Mouse (Mus musculus) small intestine, adult 2 months (tissue): ENCODE results near the gene Scarf2. TPM values are rescaled to one million over a fixed set of nuclear protein-coding genes. Genes with fewer than 3 reads are reported as not detected.

ENCODE experiments used
- H3K27ac ChIP-seq: fragments of 200-500 bp; 2 replicates; pipeline ENCODE4 v1.5.1; 2012; ENCODE audit warnings: low read depth, low read length, control low read depth, inconsistent platforms; ENCODE audit not compliant: insufficient read depth
- H3K27me3 ChIP-seq: fragments of 200-500 bp; 2 replicates; pipeline ENCODE4 v1.6.1; 2012; ENCODE audit warnings: mild to moderate bottlenecking, moderate library complexity, low read length, inconsistent platforms; ENCODE audit not compliant: control insufficient read depth, insufficient read depth
- H3K36me3 ChIP-seq: fragments of 200-500 bp; 2 replicates; pipeline ENCODE4 v1.6.1; 2012; ENCODE audit warnings: mild to moderate bottlenecking, low read length, control low read depth, inconsistent platforms; ENCODE audit not compliant: control insufficient read depth, insufficient read depth
- H3K4me1 ChIP-seq: fragments of 200-500 bp; 2 replicates; pipeline ENCODE4 v1.6.1; 2012; ENCODE audit warnings: low read length, inconsistent platforms, mixed read lengths; ENCODE audit not compliant: control insufficient read depth, insufficient read depth, insufficient read length
- H3K4me3 ChIP-seq: fragments of 200-500 bp; 2 replicates; pipeline ENCODE4 v1.5.1; 2012; ENCODE audit warnings: low read depth, mild to moderate bottlenecking, control low read depth, inconsistent platforms, low read length, moderate library complexity
- CTCF ChIP-seq: fragments of 200-500 bp; IDR thresholded peaks from 2 replicates; pipeline ENCODE4 v1.5.1; 2012; ENCODE audit warnings: low read depth, mild to moderate bottlenecking, control low read depth, inconsistent platforms, low read length, moderate library complexity, mixed read lengths; ENCODE audit not compliant: insufficient replicate concordance, insufficient read length; ENCODE audit errors: extremely low read depth
- POLR2A ChIP-seq: fragments of 200-500 bp; IDR thresholded peaks from 2 replicates; pipeline ENCODE4 v1.6.1; 2012; ENCODE audit warnings: low read depth, mild to moderate bottlenecking, control low read depth, inconsistent platforms, low read length, moderate library complexity
- WGBS: fragments of 180-500 bp; shearing (Covaris S2); methylation state at CpG from one replicate; pipeline ENCODE4 v1.1.7; 2018; 5-methylcytosine and 5-hydroxymethylcytosine counted together
- polyA plus RNA-seq: library from polyadenylated mRNA; depleted of rRNA; stranded (reverse); fragments of >200 nt; gene quantifications from 2 replicates; pipeline ENCODE4 v1.2.3, GENCODE M21; 2012; rRNA removed

Gene Scarf2
- 27.7 and 33.2 TPM in 2 replicates for polyA plus RNA-seq

DNA sequence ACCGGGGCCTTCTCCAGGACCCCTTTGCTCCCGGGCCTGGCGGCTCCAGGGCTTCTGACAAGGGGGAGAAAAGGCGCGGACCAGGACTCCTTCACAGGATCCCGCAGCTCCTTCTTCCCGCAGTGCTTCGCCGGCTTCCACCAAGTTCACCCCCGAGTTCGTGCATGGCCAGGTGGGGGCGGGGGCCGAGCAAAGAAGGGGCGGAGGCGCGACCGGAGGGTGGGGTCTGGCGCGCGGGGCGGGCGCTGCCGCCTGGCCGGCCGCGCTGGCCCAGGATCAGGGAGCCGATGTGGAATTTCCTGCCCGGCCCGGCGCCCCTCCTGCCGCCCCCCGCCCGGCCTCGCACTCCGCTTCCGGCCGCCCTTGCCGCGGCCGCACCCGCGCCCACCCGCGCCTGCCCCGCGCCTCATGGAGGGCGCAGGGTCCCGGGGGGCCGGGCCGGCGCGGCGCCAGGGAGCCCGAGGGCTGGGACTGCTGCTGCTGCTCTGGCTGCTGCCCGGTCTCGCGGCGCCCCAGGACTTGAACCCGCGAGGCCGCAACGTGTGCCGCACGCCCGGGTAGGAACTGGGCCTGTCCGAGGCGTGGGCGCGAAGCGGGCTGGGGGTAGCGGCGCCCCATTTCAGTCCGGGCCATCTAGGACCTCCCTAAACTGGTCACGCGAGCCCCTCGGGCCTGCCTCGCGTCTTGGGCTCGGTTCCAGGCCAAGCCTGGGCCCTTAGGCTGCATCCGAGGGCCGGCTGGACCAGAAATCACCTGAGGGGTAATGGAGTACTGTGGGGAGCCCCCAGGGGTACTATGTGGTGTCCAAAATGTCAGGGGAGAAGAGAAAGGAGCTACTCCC is at the start of gene Scarf2:
Scarf2 (plus strand) TSS at position 312 of the 841 bp plus-strand sequence.
- H3K27me3 ChIP-seq: peaks cover 51% of the 10 kb centered on the region
- H3K27ac ChIP-seq: peak within 1 kb of the TSS; percentile 41
- peak within 1 kb of the TSS; percentile 64 for H3K4me3 ChIP-seq
- 0 out of 2 replicates have a peak, but pooled peaks cover 9% of the 10 kb centered on the region for H3K4me1 ChIP-seq
- TF ChIP-seq CTCF: no peak
- no peak for TF ChIP-seq POLR2A
- WGBS: 5% methylated on average over 81 of the region's 81 CpGs
- H3K36me3 ChIP-seq: peaks cover 7% of the 10 kb centered on the region

- no peaks in the 10 kb centered on the region for H3K27me3 ChIP-seq
- no peaks in the 10 kb centered on the region for H3K36me3 ChIP-seq
- H3K4me1 ChIP-seq: peaks cover 6% of the 10 kb centered on the region; the same call in 1 of the 2 replicates
- no peak overlapping the region for H3K27ac ChIP-seq
- TF ChIP-seq POLR2A (no peak), CTCF (no peak)
- WGBS: 17% methylated on average over 3 of the region's 3 CpGs
- H3K4me3 ChIP-seq: no peak overlapping the region
These were observed 44.1 kb upstream of the Scarf2 start for GRCm38 (mm10) chr16:17753001-17753400.

DNA sequence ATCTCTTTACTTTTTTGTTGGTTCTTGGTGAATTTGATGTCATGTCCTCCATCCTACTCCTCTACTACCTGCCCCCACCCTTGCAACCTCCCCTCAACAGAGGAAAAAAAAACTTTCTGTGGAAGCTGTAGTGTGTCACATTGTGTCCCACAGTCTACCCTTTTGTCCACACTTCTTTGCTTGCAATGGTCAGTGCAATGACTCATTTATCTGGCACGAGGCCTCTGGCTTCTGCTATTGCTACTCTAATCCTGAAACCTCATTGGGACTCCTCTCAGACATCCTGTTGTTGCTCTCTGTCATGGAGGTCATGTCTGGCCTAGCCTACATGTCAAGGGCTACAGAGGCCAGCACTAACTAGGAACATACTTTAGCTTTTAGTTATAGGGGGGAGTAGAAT is 43.4 kb upstream of the Scarf2 start:
- Histone ChIP-seq H3K36me3 (no peaks in the 10 kb centered on the region), H3K27me3 (no peaks in the 10 kb centered on the region), H3K4me3 (no peak overlapping the region), H3K4me1 (peaks cover 7% of the 10 kb centered on the region; the same call in 1 of the 2 replicates), H3K27ac (no peak overlapping the region)
- WGBS: 54% methylated on average over 1 of the region's 1 CpGs
- no peak for TF ChIP-seq POLR2A
- TF ChIP-seq CTCF: no peak

GRCm38 (mm10) chr16:17757756-17758155 is 39.3 kb upstream of the Scarf2 start:
- Histone ChIP-seq H3K4me1 (peaks cover 13% of the 10 kb centered on the region; the same call in 1 of the 2 replicates), H3K4me3 (no peak overlapping the region), H3K27ac (no peak overlapping the region), H3K36me3 (no peaks in the 10 kb centered on the region), H3K27me3 (no peaks in the 10 kb centered on the region)
- 94% methylated on average over 1 of the region's 1 CpGs for WGBS
- TF ChIP-seq CTCF (no peak), POLR2A (no peak)

DNA sequence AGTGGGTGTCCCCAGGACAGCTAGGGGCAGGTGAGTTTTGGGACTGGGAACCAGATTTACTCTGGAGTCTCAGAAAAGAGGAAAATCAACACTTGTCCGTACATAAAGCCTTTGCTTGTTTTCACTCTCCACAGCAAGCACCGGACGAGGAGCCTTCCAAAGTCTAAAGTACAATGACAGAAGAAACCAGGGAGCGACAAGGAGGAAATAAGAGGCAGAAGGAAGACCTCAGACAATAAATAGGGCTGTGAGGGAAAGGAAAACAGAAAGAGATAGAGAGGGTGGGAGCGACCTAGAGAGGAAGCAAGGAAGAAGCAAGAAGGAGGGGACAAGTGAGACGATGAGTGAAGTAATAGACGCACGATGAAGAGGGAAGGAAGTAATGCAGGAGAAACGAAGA is 38.2 kb upstream of the Scarf2 start:
- TF ChIP-seq POLR2A: no peak
- no peak for TF ChIP-seq CTCF
- WGBS: 9% methylated on average over 9 of the region's 9 CpGs
- Histone ChIP-seq H3K4me3 (peak overlapping the region; percentile 77), H3K36me3 (no peaks in the 10 kb centered on the region), H3K27ac (peak overlapping the region; percentile 100), H3K4me1 (peaks cover 16% of the 10 kb centered on the region; the same call in 1 of the 2 replicates), H3K27me3 (no peaks in the 10 kb centered on the region)

DNA sequence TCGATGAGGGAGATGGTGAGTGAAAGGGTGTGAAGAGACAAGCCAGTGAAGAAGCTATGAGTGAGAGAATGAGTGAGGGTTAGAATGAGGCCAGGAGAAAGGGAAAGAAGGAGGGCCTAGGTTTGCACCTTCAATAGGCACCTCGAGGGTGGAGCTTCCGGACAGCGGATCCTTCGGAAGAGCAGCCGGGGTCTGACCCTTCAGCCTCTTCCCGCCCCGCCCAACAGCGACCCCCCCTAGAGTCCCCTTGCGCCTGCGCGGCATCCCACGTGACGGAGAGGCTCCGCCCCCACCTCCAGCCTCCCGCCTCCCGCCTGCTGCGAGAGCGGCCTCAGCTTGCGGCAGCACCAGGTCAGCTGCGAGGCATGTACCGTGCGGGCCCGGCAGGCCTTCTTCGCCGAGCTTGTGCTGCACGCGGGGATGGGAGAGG is 37.7 kb upstream of the Scarf2 start, which contains the start of gene Klhl22:
Klhl22 (plus strand) TSS at position 275 of the 430 bp plus-strand sequence.
- Histone ChIP-seq H3K27ac (peak within 1 kb of the TSS; percentile 100), H3K4me1 (peaks cover 19% of the 10 kb centered on the region), H3K4me3 (peak within 1 kb of the TSS; percentile 77), H3K27me3 (no peaks in the 10 kb centered on the region), H3K36me3 (no peaks in the 10 kb centered on the region)
- TF ChIP-seq CTCF: no peak
- peak; percentile 85; the same call in 1 of the 2 replicates for TF ChIP-seq POLR2A
- 1% methylated on average over 28 of the region's 28 CpGs for WGBS

DNA sequence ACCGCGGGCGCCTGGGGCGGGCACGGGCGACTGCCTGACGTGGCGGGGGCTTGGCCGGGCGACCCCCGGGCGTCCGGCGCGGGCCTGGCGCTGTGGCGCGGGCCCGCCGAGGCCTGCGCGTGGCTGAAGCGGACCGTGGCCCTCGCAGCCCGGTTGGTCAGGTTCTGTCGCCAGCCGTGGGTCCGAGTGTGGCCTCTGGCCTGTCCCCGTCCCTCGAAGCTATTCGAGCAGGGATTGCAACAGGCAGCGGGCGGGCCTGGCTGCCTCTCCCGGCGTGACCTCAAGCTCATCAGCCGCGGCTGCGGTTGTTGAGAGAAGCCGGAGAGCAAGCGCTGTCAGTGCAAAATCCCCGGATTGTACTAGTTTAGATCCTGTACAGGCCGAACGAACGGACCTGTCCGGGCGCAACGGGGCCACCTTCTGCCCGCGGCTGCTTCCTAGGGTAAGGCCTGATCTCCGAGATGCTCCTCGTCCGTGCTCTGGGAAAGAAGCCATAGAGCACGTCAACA is 37.2 kb upstream of the Scarf2 start:
- Histone ChIP-seq H3K27me3 (no peaks in the 10 kb centered on the region), H3K36me3 (no peaks in the 10 kb centered on the region), H3K4me3 (peak overlapping the region; percentile 77), H3K27ac (peak overlapping the region; percentile 23; the same call in 1 of the 2 replicates), H3K4me1 (peaks cover 20% of the 10 kb centered on the region)
- WGBS: 2% methylated on average over 54 of the region's 54 CpGs
- TF ChIP-seq CTCF (no peak), POLR2A (no peak)
